Comparison of ENCODE assay signal across 7 mouse cellular contexts in the genomic region with DNA sequence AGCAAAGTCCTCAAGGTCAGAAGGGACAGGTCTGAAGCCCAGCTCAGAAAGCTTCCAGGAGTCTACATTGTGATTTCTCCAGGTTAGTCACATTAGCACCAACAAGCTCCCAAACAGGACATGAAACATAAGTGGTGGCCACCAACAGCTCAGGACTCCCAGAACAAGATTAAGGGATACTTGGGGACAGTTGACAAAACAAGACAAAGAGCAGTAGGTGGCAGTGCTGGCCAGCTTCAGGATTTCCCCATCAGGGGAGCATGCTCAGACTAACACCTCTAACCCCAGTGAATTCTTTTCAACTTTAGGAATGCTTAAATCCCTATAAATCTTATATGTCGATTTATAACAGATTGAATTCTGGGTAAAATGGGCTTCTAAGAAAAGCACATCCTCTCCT. TPM values are rescaled to one million over a fixed set of nuclear protein-coding genes. Genes with fewer than 3 reads are reported as not detected.
A peak's percentile ranks its signal among the peaks of the same experiment; 100 is the strongest.
DNase-seq lines count a peak whose midpoint lies in the region; ATAC-seq and TF ChIP-seq lines count a peak whose summit lies in the region.

No protein-coding gene starts in this region.

- peak; percentile 74 for ATAC-seq in Patski
- 0 out of 2 replicates have a peak, but pooled peaks have one; percentile 25 for ATAC-seq in kidney, postnatal 0 days (replicated peaks; ENCODE audit: low FRiP score, low read depth)

- in situ Hi-C loops in Patski (cut with MboI; ENCODE audit: low pct_unique_long_range_greater_than_20kb) = no loop called here

- H3K4me2 ChIP-seq in kidney, postnatal 0 days (ENCODE audit: low read length) = no peak overlapping the region

- no peaks in the 10 kb centered on the region for H3K9me3 ChIP-seq in kidney, postnatal 0 days (replicated peaks; ENCODE audit: low read length)

- POLR2A ChIA-PET in Patski (lab: Charles Lee) = no interaction called here

- H3K4me1 ChIP-seq in kidney, postnatal 0 days (replicated peaks; ENCODE audit: insufficient read depth, low read length) = no peaks in the 10 kb centered on the region

- no peak for DNase-seq in layer of hippocampus, adult 2 months (ENCODE audit: low spot score in 2 of 2)
- no peak for DNase-seq in layer of hippocampus, postnatal 36 days
- DNase-seq in Patski (ENCODE audit: low read depth, low spot score) = no peak
- DNase-seq in embryo, embryonic 11 days = peak; percentile 60
- peak; percentile 64 for DNase-seq in kidney, postnatal 0 days (ENCODE audit: low spot score)
- DNase-seq in naive thymus-derived CD4-positive, alpha-beta T cell, adult 2 months (ENCODE audit: low read depth) = peak; percentile 31
- no peak for DNase-seq in frontal cortex, postnatal 14 days (ENCODE audit: low spot score in 2 of 2)

- peak; percentile 62 for TF ChIP-seq CTCF in layer of hippocampus, adult 2 months (conservative IDR thresholded peaks at IDR 0.05)
- TF ChIP-seq CTCF in Patski (IDR thresholded peaks at IDR 0.05) = peak; percentile 60
- TF ChIP-seq CTCF in kidney, postnatal 0 days (IDR thresholded peaks at IDR 0.05; ENCODE audit: low read depth) = peak; percentile 67

- 13% methylated on average over 1 of the region's 1 CpGs for WGBS in kidney, postnatal 0 days

- H3K27me3 ChIP-seq in Patski = peaks cover 10% of the 10 kb centered on the region
- H3K27me3 ChIP-seq in kidney, postnatal 0 days (ENCODE audit: insufficient read depth, low read length) = no peaks in the 10 kb centered on the region

- H3K4me3 ChIP-seq in layer of hippocampus, adult 2 months = no peak overlapping the region
- H3K4me3 ChIP-seq in kidney, postnatal 0 days (replicated peaks; ENCODE audit: low read depth, low read length) = no peak overlapping the region

- H3K9ac ChIP-seq in kidney, postnatal 0 days (ENCODE audit: low read depth, low read length) = no peak overlapping the region

- CTCF ChIA-PET in Patski (lab: Charles Lee) = interaction anchor here (1.0 to 1.3 kb wide), 3 partner anchors 11 to 244 kb away, joined by 3 to 5 read pairs (median 4); no protein-coding TSS in a partner anchor

- no peaks in the 10 kb centered on the region for H3K36me3 ChIP-seq in kidney, postnatal 0 days (ENCODE audit: insufficient read depth, low read length)

- no peak overlapping the region for H3K27ac ChIP-seq in layer of hippocampus, adult 2 months
- no peak overlapping the region for H3K27ac ChIP-seq in kidney, postnatal 0 days

RNA-seq across cellular contexts. Expression of gene Abcb4, which starts 25.5 kb away (rescaled TPM):
- total RNA-seq in layer of hippocampus, adult 2 months (2021) = 1 to 10 TPM; 5.8 to 6.5 TPM
- total RNA-seq in layer of hippocampus, postnatal 36 days (2021) = 1 to 10 TPM; 4.6 to 7.0 TPM
- polyA plus RNA-seq in Patski (2021) = 0.24 TPM
- 0.11 and 0.16 TPM in 2 replicates for polyA plus RNA-seq in kidney, postnatal 0 days (2015; fragmentation: Nextera tagmentation; extraction: Ambion mirVana)

Comparison
In these comparisons a context has a peak if more than half of its experiments do, and no peak if none do; other contexts are left out.
1. DNase-seq: peak in embryo, embryonic 11 days (single experiment), kidney, postnatal 0 days (single experiment) and naive thymus-derived CD4-positive, alpha-beta T cell, adult 2 months (single experiment); none in layer of hippocampus, adult 2 months (0 of 2), layer of hippocampus, postnatal 36 days (0 of 2), Patski (single experiment) and frontal cortex, postnatal 14 days (0 of 2).
2. Peak in every context shown above with its lines, with median percentiles within 50 percentile points of each other: CTCF ChIP-seq.